Mouse (Mus musculus) lung, embryonic 14.5 days (tissue): Measurements from ENCODE around the gene Msh3. TPM values are rescaled to one million over a fixed set of nuclear protein-coding genes. Genes with fewer than 3 reads are reported as not detected.

ENCODE experiments used
- ATAC-seq: fragments of 200-750 bp; cut with Nextera tagmentation; 2 replicates; pipeline ENCODE4 v1.8.0; 2017; ENCODE audit warnings: mild to moderate bottlenecking, moderate TSS enrichment, moderate library complexity; ENCODE audit not compliant: insufficient read depth
- DNase-seq: peaks from one replicate; pipeline ENCODE4 v3.0.0-alpha.2; 2015
- H3K27ac ChIP-seq: fragments of 300-500 bp; sonication (generic); 2 replicates; pipeline ENCODE4 v1.5.1; 2014; ENCODE audit warnings: low read depth, mild to moderate bottlenecking, moderate library complexity
- H3K27me3 ChIP-seq: fragments of 300-500 bp; sonication (generic); 2 replicates; pipeline ENCODE4 v1.6.1; 2014; ENCODE audit warnings: low read length, control low read depth; ENCODE audit not compliant: insufficient read depth
- H3K36me3 ChIP-seq: fragments of 300-500 bp; sonication (generic); 2 replicates; pipeline ENCODE4 v1.6.1; 2014; ENCODE audit warnings: control low read depth; ENCODE audit not compliant: insufficient read depth
- H3K4me1 ChIP-seq: fragments of 300-500 bp; sonication (generic); 2 replicates; pipeline ENCODE4 v1.6.1; 2014; ENCODE audit warnings: antibody characterized with exemption, control low read depth; ENCODE audit not compliant: insufficient read depth
- H3K4me2 ChIP-seq: fragments of 300-500 bp; sonication (generic); 2 replicates; pipeline ENCODE4 v1.6.1; 2014; ENCODE audit warnings: mild to moderate bottlenecking
- H3K4me3 ChIP-seq: fragments of 300-500 bp; sonication (generic); 2 replicates; pipeline ENCODE4 v1.5.1; 2014; ENCODE audit warnings: low read depth, low read length
- H3K9ac ChIP-seq: fragments of 300-500 bp; sonication (generic); 2 replicates; pipeline ENCODE4 v1.6.1; 2014
- H3K9me3 ChIP-seq: fragments of 300-500 bp; sonication (generic); 2 replicates; pipeline ENCODE4 v1.6.1; 2016; ENCODE audit warnings: low read depth, low read length, control low read depth
- CTCF ChIP-seq: IDR thresholded peaks from 2 replicates; pipeline ENCODE4 v1.5.1; 2016; ENCODE audit warnings: antibody characterized with exemption, low read depth
- WGBS: fragments of 180-500 bp; shearing (Covaris S2); extraction: QIAGEN DNeasy Blood & Tissue Kit; methylation state at CpG from one replicate; pipeline ENCODE4 v1.1.7; 2014; 5-methylcytosine and 5-hydroxymethylcytosine counted together
- polyA plus RNA-seq: library from polyadenylated mRNA; unstranded; fragments of >200 nt; fragmentation: Nextera tagmentation; extraction: Ambion mirVana; gene quantifications from 2 replicates; pipeline ENCODE4 v1.2.1, GENCODE M21; 2014

Msh3 gene
- polyA plus RNA-seq, 1 experiment from 2014 or later = 27.6 TPM

DNA sequence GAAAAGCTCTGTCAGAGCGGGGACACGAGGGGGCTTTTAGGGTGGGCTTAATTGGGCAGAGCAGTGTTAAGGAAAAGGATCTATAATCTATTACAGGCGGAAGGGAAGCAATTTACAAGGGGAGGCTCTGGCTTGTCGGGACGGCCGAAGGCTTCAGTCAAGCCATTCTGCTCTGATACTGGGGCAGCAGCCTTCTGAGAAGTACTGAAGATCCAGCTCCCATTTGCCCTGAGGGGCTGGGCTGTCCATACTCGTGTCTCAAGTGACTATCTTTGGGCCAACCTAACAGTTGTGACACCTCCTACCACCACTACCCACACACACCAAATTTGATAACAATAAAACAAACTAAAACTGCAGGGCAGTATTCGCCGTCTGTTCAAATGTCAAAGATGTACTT lies 79.5 kb downstream of the Msh3 start:
- no peak overlapping the region for H3K27ac ChIP-seq

DNA sequence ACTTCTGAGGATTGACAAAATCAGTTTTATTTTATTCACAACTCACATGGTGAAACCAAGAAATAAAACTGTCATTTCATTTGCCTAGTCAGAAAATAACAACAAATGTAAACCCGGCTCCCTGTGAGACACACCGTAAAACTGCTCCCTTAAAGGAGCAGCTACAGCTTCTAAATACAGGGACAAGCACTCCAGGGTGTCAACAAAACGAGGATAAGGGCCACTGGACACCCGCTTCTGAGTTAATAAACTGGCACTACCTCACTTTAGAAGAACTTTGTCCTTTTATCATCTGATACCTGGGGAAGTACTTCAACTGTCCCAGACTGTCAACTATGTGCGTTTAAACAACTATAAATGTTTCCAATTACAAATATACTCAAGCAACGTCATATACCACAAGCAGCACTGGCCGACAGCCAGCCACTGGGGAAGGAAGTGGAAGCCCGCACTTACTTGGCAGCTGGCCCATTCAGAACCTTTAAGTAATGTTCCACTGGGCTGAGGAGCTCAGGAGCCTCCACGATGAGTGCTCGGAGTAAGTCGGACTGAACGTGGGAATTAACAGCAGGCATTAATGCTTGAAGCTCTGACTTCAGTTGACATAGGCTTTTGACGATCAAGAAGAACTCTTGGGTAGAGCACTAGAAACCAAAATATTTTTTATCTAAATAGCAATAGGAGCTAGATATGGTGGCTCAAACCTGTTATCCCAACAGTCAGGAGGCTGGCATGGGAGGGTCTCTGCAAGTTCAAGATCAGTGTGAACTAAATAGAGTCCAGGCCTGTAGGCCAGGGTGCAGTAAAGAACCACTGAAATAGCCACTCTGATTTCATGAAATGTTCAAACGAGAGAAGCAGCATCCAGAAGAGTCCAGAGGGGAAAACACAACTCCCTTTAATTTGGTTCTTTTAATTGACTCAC lies 80.3 kb downstream of the Msh3 start:
- Histone ChIP-seq H3K27me3 (no peaks in the 10 kb centered on the region), H3K27ac (0 out of 2 replicates have a peak overlapping the region, but pooled peaks have one; percentile 13), H3K4me2 (no peak overlapping the region), H3K4me3 (no peak overlapping the region), H3K9me3 (no peaks in the 10 kb centered on the region), H3K36me3 (peaks cover 7% of the 10 kb centered on the region; the same call in 1 of the 2 replicates), H3K9ac (no peak overlapping the region), H3K4me1 (no peaks in the 10 kb centered on the region; the same call in 1 of the 2 replicates)
- DNase-seq (peak; percentile 94), ATAC-seq (peak; percentile 95)
- WGBS = 32% methylated on average over 14 of the region's 14 CpGs
- no peak for TF ChIP-seq CTCF

More for the DNA sequence above, 79.5 kb downstream of the Msh3 start:
- Histone ChIP-seq H3K9ac (no peak overlapping the region), H3K27me3 (no peaks in the 10 kb centered on the region), H3K9me3 (no peaks in the 10 kb centered on the region), H3K4me3 (no peak overlapping the region), H3K4me2 (no peak overlapping the region), H3K36me3 (peaks cover 7% of the 10 kb centered on the region; the same call in 1 of the 2 replicates), H3K4me1 (no peaks in the 10 kb centered on the region; the same call in 1 of the 2 replicates)
- no peak for TF ChIP-seq CTCF
- WGBS = 89% methylated on average over 9 of the region's 9 CpGs
- DNase-seq (no peak), ATAC-seq (peak; percentile 47; the same call in 1 of the 2 replicates)

DNA sequence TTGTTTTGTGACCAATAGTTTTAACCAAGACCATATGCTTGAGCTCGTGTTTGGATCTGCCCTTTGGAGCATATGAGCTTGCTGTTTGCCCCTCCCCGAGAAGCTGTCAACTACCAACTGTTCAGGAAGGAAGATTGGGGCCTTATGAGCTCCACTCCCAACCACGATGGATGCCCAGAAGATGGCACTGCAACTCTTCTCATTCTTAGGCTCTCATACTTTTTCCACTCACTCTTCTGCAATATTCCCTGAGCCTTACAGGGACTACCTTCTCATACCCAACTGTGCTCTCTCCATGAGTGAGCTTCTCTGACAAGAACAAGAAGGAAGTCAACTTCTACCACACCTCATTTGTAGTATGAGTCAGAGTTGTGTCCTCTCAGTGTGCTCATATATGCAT lies 87.7 kb downstream of the Msh3 start:
- no peak for TF ChIP-seq CTCF
- H3K4me3 ChIP-seq = no peak overlapping the region
- no peak overlapping the region for H3K27ac ChIP-seq
- H3K4me1 ChIP-seq = no peaks in the 10 kb centered on the region
- no peak overlapping the region for H3K4me2 ChIP-seq
- peak; percentile 14 for DNase-seq
- no peaks in the 10 kb centered on the region for H3K27me3 ChIP-seq
- ATAC-seq = no peak
- 82% methylated on average over 3 of the region's 3 CpGs for WGBS
- no peaks in the 10 kb centered on the region for H3K9me3 ChIP-seq
- no peak overlapping the region for H3K9ac ChIP-seq
- H3K36me3 ChIP-seq = peaks cover 5% of the 10 kb centered on the region

DNA sequence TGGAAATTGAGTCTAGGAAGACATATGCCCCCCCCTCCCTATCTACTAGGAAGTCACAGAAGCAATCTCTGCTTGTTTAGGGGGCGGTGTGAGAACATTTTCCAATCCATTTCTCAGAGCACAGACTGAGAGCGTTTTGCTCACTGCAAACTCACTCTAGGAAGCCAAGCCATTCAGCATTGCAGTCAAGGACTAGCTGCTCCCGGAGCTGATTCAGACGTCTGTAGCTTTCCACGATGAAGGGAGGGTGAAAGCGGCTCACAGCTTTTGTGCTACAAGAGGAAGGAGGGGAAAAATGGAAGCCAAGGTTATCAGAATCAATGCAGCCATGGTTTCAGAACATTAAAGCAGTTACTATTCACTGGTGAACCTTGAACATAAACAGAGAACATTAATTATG lies 91.2 kb downstream of the Msh3 start:
- Histone ChIP-seq H3K27ac (no peak overlapping the region), H3K9ac (no peak overlapping the region), H3K27me3 (no peaks in the 10 kb centered on the region), H3K4me1 (no peaks in the 10 kb centered on the region), H3K4me2 (no peak overlapping the region), H3K4me3 (no peak overlapping the region), H3K9me3 (no peaks in the 10 kb centered on the region), H3K36me3 (peaks cover 11% of the 10 kb centered on the region)
- 92% methylated on average over 6 of the region's 6 CpGs for WGBS
- ATAC-seq = no peak
- DNase-seq = no peak
- no peak for TF ChIP-seq CTCF

DNA sequence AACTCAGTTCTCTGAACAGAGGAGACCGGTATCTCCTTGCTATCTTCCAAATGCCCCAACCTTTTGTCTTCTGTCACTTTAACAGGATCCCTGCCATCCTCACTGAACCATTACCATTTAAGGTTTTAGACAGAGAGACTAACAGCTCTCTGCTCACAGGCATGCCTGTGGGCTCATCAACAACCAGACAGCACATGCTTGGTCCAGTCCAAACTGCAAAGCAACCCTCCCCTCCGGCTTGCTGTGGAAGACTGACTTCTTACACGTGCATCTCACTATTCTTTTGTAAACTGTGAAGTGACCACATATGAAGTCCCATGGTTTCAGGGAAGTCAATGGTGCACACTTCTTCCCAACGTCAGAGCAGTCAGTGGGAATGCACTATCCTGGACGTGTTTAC lies 93.5 kb downstream of the Msh3 start:
- WGBS = 74% methylated on average over 5 of the region's 5 CpGs
- ATAC-seq = no peak

DNA sequence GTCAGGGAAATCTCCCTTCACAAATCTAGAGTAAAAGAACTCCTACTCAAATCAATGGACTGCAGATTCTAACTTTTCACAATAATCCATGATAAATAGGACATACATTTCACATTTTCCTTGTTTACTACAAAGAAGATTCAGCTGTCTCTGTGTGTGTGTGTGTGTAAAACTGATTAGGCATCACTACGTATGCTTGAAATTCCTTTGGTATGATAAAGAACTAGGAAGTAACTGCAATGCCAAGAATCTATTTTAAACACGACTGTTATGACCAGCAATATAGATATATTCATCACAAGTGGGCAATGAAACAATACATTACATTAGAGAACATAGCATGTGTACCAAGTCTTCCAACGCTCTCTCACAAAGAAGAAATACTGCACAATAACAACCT lies 99.3 kb downstream of the Msh3 start:
- ATAC-seq = no peak
- no peak for TF ChIP-seq CTCF
- whole genome bisulfite sequencing = 53% methylated on average over 3 of the region's 3 CpGs
- H3K4me1 ChIP-seq = no peaks in the 10 kb centered on the region
- no peak for DNase-seq
- H3K4me3 ChIP-seq = no peak overlapping the region
- no peak overlapping the region for H3K9ac ChIP-seq
- H3K27me3 ChIP-seq = no peaks in the 10 kb centered on the region
- no peak overlapping the region for H3K4me2 ChIP-seq
- no peak overlapping the region for H3K27ac ChIP-seq
- H3K36me3 ChIP-seq = peaks cover 12% of the 10 kb centered on the region; the same call in 1 of the 2 replicates
- no peaks in the 10 kb centered on the region for H3K9me3 ChIP-seq

More for the DNA sequence above, 93.5 kb downstream of the Msh3 start:
- TF ChIP-seq CTCF = no peak
- Histone ChIP-seq H3K4me2 (no peak overlapping the region), H3K4me1 (no peaks in the 10 kb centered on the region), H3K9ac (no peak overlapping the region), H3K27ac (no peak overlapping the region), H3K9me3 (no peaks in the 10 kb centered on the region), H3K4me3 (no peak overlapping the region), H3K36me3 (peaks cover 11% of the 10 kb centered on the region), H3K27me3 (no peaks in the 10 kb centered on the region)
- DNase-seq = no peak

DNA sequence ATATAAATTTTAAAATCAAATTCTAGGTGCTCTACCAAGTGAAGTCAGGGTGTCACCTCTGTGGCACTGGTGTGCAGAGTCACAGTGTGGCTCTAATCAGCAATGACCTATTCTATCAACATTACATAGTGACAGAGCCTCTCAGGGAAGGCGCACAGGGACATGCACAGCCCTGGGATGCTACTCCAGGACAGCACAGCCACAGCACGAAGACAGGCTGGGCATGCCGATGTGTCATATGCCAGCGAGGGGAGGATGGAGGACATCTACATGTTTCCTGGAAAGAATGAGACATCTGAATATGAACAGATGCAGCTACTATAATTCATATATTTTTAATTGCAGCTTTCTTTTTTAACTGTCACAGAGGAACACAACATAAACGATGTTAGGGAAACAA lies 101.0 kb downstream of the Msh3 start:
- H3K9ac ChIP-seq = no peak overlapping the region
- WGBS = 90% methylated on average over 5 of the region's 5 CpGs

More for the DNA sequence above, 101.0 kb downstream of the Msh3 start:
- no peaks in the 10 kb centered on the region for H3K9me3 ChIP-seq
- no peak for TF ChIP-seq CTCF
- no peaks in the 10 kb centered on the region for H3K4me1 ChIP-seq
- H3K36me3 ChIP-seq = peaks cover 12% of the 10 kb centered on the region; the same call in 1 of the 2 replicates
- no peak overlapping the region for H3K4me2 ChIP-seq
- no peak overlapping the region for H3K27ac ChIP-seq
- no peak overlapping the region for H3K4me3 ChIP-seq
- ATAC-seq (no peak), DNase-seq (no peak)
- no peaks in the 10 kb centered on the region for H3K27me3 ChIP-seq
